Mouse (Mus musculus) urinary bladder, postnatal 25 days (tissue): Measurements from ENCODE around the gene Arhgap23.

Experiments
- DNase-seq: peaks from one replicate; pipeline ENCODE4 v3.0.0; 2022; ENCODE audit warnings: low spot score

Arhgap23 gene

DNA sequence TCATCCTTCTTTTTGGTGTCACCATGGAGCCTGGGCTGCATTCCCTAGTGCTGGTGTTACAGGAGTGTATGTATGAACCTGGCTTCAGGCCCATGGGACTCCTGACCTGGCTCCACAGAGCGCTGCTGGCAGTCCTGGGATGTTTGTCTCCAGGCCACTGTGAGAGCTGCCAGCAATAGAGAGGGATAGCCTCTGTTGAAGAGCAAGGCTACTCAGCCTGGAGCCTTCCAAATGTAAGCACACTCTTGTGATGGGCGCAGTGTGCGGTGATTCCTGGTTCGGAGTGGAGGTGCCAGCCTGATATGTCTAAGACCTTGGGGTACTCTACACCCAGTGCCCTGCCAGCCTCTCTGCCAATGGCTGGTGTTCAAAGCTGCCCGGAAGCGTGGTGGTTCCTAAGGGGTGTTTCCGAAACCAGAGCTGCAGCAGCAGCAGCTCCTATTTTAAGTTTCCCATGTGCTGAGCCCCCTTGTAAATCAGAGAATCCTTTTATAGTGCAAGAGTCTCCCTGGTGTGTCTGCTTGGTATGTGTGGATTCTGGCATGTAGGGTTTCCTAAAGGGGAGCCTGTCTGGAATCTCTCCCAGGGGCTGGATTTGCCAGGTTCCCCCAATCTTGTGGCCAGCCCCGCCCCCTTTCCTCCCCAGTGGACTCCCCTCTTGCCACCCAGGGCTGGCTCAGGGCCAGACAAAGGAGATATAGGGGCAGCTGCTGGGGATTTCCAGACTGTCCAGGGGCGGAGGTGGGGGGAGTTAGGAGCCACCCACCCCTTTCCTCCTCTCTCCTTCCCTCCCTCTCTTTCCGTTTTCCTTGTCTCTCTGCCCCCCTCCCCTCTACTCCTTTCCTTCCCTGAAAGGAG is 9.0 kb upstream of the Arhgap23 start:
- no peak for DNase-seq

DNA sequence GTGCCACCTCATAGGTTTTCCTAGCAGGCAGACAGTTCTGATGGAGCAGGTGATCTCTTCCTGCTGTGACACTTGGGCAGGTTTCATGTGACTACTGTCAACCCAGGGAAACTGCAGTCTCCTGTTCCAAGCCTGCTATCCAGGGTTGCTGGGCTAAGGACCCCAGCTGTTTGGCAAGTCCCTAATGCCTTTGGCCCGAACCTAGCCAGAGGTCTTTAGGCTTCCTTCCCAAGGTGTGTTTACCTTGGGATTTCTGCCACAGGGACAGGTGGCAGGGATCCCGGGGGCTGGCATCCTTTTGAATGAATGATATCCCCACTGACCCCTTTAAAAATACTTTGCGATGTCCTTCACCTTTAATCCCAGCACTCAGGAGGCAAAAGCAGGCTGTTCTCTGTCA is 7.9 kb upstream of the Arhgap23 start:
- DNase-seq, result no peak

DNA sequence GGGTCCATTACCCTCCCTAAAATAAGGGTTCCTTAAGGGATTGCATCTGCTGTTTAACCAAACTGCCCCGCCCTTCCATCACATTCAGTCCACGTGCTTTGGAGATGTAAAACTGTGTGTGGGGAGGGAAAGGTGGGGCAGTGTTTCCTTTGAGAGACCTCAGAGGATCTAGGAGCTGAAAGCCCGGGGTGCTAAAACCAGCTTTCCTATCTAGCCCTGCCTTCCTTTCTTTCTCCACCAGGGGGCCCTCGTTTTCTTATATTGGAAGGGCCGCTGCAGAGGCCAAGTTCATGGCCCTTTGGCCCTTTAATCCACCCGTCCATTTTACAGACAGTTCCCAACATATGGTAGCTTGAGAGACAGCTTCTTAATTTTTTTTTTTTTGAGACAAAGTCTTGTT is 7.2 kb upstream of the Arhgap23 start:
- peak; percentile 73 for DNase-seq

DNA sequence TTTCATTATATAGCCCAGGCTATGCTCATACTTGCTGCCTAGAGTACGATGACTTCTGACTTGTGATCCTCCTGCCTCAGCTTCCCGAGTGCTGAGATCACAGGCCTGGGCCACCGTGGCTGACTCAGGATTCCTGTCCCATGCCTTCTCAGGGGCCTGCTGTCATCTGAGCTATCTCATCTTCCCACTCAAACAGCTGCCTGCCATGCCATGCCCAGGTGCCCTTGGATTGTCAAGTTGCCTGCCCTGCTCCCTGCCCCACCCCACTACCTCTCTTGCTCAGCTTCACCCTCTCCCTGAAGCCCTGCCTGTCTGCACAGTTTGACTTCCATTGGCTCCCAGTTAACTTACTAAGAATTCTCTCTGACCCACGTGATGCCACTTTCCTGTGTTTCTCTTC is 4.4 kb upstream of the Arhgap23 start:
- no peak for DNase-seq

DNA sequence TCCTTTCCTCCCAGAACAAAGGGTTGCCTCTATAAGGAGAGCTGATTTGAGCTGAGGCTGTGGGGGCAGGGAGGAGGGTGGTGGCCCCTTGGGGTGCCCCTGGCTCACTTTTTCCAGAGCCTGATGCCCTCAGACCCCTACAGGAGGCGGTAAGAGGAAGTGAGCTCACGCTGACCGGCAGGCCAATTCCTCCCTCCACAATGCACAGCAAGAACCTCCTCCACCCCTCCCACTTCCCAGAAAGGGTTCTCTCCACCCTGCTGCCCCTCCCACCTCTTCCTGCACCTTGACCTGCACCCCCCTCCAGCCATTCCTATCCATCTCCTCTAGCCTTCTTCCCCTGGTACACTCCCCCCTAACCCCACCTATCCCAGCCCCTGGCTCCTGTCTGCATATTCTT is 3.2 kb upstream of the Arhgap23 start:
- DNase-seq, result no peak

DNA sequence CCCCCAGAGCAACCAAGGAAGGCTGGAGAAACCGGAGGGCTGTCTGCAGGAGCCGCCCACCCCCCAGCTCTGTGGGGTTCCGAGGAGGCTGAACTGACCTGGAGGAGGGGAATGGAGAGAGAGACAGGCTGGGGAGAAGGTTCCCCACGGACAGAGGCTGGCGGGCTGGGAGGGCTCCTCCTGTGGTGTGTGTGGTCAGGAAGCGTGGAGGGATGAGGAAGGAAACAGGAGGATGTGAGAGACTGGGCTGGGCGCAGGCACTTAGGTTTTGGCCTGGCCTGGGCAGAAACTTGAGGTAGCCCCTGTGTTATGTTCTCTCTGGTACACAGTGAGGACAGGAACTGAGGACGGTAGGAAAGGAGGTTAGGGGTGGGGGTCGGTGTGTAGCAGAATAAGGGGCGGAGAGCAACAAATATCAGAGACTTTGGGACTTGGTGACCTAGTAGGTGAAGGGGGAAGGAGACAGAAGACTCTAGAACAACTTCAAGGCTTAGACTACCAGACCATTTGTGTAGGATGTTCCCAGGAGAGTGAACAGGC is 2.5 kb upstream of the Arhgap23 start:
- DNase-seq, result no peak

DNA sequence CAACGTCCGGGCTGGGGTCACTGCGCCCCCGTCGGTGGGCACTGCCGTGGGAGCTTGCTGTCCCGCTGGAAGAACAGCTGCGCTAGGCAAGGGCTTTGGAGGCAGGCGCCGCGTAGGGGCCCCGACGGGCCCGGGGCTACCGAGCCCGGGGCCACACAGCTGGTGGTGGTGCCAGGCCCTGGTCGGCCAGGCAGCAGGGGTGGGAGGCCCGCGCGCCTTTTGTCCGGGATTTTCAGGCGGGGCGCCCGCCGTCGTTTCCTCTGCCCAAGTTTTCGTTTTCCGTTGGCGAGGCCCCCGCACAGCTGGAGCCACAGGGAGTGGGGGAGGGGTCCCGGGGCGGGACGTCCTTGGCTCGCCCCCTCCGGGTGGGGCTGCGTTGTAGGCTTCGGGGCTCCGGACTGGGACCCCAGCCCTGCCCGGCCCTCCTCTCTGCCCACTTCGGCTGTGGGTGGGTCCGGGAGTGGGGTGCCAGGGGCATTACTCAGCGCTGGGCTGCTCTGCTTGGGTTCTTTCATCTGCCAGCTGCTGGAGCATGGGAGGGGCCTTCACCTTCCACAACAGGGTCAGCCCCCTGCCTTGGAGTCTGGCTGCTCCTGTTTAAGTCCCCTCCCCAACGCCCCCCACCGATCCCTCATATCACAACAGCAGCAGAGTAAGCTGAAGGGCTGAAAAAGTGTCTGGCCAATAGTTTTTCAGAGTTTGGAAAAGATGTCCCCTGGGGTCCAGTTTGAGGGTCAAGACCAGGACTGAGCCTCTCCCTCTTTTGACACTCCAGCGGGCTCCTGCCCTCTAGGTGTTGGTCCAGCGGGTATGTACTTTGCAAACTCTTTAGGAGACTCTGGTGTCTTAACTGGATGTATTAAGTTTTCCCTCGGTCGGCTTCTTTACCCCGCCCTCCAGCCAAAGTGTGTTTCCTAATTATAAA is 641 bp downstream of the Arhgap23 start:
- peak; percentile 42 for DNase-seq

DNA sequence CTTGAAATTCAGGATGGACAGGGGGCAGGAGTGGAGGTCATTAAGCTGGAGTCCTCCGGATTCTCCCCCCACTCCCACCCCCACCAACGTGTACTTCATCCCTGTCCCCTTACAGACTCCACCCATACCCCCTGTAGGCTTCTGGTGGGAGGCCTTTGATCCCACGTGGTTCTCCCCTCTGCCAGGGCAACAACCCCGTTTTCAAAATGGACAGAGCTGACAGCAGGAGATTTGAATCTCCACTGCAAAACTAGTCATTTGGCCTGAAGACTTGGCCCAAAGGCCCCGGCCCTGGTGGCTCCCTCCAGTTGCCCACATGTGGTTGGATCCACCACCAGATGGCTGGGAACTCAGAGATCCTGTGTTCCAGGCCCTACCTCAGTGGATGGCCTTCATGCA is 1.3 kb downstream of the Arhgap23 start:
- no peak for DNase-seq

DNA sequence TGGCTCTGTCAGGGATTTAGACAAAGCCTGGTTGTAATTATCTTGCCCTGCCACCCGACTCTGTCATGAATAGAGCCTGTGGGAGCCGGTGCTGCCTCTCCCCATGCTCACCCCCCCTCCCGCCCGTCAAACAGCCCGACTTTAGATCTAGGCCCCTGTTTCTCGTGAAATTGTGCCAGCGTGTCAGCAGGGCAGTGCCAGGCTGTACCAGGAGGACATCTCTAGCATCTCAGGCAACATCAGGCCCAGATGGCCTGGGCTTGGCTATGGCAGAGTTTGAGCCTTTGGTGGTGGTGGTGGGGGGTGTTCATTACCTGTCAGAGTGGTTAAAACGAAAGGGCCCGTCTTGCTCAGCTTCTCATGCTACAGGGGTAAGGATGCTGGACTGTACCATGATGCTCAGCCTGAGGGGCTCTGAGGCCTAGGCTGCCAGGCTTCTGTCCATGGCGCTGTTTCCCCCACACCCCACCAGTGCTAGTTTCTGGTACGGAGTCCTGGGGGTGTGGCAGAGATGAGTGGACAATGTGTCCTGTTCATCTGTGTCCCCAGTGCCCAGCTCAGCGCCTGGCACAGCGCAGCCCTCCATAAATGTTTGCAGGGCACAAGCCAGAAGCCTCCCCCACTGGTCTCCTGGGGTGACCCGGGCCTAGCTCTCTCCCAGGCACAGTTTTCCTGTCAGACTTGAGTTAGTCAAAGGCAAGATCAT is 3.7 kb downstream of the Arhgap23 start:
- DNase-seq, result no peak

DNA sequence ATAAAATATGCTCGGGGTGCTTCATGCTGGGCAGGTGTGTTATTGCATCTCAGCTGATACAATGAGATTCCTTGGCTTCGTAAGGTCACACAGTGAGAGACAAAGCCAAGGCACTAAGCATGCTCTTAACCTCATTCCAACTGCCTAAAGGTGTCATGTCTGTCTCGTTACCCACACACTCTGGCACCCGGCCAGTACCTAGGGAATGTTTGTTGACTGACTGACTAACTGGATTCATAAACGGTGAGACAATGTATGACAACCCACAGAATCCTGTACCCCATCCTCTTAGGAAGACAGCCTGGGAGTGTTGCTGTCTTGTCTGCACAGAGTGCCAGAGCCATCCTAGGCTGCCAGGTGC is 4.2 kb downstream of the Arhgap23 start:
- DNase-seq, result no peak

DNA sequence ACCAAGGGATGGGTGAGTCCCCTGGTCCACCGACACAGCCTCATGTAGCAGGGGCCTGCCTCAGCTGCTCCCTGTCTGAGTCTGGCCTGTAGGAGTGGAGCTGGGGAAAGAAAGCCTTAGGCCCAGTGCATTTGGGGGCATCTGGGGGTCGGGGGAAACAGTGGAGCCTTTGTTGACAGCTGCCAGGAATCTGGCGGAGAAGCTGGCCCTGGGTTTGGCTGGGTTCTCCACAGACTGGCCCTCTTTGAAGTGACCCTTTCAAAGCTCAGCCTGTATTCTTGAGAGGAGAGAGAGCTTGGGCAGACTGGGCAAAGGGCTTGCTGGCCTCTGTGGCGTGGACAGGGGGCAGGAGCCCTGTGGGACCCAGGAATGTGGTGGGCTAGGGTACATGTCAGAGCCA is 7.2 kb downstream of the Arhgap23 start:
- DNase-seq, result no peak

DNA sequence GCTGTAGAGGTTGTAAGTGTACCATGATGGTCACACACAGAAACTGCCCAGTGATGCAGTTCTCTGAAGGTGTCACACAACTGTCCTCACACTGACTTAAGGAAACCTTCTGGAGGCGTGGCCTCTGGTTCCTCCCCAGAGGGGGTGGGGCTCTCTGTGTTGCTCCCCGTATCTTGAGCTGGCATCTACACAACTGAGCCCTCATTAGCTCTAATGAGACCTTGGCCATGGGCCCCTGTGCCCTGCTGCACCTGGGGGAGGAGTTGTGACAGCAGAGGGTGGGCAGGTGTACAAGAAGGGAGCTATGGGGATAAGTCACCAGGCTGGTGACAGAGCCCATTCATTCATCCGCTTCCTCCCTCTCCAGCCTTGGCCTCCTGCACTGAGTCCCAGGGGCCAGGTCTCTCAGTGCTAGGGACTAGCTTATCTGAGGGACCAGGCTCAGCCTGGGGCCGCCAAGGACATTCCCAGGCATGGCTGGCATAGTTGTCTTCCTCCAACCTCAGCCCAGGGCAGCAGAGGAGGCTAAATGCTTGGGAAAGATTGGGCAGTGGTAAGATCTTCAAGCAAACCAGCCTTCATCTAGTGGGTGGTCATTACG is 8.9 kb downstream of the Arhgap23 start:
- no peak for DNase-seq

DNA sequence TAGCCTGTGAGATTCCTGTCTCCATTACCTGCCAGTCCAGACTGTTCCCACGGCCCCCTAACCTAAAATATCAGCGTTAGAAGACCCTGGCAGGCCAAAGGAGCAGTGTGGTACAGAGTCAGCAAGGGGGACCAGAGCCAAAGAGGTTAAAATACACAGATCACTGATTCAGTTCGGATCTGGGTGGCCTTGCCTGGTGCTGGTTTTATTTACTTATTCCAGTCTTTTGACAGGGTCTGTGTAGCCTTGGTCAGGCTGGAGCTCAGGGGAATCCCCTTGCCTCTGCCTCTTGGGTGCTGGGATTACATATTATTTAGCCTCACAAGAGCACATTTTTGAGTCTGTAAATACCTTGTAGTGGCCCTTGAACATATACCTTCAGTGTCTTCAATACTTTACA is 9.5 kb downstream of the Arhgap23 start:
- DNase-seq, result no peak

DNA sequence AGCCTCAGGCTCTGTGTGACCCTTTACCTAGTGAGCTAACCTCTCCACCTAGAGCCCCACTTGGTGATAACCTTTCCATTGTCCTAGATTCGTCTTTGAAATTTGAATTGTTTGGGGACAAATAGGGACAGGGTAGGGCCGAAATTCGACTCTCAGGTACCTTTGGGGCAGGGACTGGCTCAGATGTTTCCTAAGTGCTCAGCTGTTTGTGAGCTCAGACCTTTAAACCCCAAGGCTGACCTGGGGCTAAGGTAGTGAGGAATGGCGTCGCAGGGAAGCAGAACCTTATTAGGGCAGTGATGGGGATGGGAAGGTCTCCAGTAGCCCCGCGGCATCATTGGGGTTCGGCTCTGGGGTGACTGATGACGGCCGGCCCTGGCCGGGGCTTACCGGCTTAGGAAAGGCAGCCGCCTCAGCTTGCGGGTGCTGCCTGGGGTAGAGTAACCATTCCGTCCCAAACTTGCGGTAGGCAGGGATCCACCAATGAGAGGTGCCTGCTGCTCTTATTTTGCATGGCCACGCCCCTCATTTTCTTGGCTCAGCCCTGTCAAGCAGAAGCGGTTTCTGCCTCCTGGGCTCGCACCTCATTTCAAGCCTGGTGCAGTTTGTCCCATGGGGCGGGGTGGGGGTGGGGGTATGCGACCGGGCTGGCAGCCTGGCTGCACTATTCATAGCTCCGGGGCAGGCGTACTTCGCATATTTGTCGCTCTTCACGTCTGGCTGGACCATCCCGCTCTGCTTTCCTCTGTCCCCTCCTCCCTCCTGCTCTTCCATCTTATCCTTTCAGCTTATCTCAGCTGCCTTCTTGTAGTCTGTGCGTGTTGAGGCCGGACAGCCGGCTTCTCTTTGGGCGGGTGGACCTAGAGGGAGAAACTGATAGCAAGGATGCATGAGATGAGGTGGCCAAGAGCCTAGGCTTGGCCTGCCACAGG is 12.7 kb downstream of the Arhgap23 start:
- peak; percentile 68 for DNase-seq

DNA sequence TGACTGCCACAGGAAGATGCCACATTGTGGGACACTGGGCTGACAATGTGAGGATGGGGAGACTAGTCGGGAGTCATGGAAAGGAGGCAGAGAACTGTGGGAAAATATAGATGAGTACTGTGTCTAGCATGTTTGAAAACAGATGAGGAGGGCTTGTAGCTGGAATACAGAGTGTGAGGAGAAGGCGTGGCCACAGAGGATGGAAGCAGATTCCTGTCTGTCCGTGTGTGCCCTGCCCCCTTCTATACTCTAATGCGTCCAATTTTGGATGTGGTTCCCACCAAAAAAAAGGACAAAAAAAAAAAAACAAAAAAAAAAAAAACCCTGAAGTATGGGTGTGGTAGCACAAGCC is 13.4 kb downstream of the Arhgap23 start:
- no peak for DNase-seq

DNA sequence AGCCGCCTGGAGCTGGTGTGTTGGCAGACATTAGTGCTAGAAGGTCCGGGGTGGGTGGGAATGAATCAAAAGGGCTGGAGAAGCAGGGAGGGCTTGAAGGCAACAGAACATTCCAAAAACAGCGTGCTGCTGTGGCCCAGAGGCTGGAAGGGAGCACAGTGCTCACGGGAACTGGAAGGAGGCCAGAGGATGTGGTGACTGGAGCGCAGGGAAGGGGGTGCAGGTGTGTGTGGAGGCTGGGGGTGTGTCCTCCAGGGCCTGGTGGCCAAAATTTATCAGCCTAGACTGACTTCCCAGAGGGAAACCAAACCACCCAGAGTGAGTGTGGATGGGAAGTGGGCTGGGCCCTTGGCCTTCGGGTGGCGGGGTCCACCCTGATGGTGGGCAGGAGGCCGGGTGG is 14.3 kb downstream of the Arhgap23 start:
- no peak for DNase-seq

DNA sequence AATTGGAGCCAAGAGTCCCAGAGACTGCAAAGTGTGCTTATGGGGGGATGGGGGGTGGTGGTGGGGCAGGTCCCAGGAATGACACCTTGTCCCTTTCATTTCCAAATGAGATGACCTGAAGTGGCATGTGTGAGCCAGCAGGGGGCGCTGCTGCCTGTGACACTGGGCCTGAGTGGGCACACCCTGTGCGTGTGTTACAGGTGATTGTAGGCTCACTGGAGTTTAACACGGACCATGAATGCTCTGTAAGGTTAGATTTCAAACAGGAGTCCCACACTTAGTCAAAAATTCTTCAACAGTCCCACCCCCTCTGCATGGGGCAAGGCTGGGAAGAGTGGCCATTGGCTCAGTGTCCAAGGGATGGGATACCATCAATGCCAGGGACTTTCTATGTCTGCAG is 16.7 kb downstream of the Arhgap23 start:
- peak; percentile 80 for DNase-seq

DNA sequence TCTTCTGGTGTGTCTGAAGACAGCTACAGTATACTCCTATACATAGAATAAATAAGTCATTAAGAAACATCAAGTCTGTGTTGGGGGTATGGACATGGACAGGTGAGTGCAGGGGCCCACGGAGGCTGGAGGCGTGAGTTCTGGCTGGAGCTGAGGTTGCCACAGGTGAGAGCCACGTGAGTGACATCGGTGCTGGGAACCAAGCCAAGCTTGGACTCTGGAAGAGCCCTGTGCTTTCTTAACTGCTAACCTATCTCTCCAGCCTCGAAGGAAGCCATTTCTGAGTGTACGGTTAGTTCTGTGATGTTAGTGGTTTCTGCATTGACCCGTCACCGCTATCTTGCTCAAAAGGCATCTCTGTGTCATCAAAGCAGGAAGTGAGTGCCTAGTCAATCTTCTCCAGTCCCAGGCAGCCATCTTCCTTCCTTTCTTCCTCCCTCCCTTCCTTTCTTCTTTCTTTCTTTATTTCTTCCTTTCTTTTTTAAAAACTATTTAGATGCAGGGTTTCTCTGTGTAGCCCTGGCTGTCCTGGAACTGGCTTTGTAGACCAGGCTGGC is 17.7 kb downstream of the Arhgap23 start:
- DNase-seq, result no peak

DNA sequence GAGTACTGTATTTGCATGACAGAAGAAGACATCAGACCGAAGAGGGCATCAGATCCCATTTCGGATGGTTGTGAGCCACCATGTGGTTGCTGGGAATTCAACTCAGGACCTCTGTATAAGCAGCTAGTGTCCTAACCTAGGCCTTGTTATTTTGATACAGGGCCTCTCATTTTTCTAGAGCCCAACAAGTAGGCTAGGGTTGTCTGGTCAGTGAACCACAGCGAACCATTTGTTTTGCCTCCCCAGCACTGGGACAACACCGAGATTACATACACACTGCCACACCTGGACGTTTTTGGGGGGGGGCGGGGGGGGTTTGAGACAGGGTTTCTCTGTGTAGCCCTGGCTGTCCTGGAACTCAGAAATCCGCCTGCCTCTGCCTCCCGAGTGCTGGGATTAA is 18.8 kb downstream of the Arhgap23 start:
- no peak for DNase-seq

DNA sequence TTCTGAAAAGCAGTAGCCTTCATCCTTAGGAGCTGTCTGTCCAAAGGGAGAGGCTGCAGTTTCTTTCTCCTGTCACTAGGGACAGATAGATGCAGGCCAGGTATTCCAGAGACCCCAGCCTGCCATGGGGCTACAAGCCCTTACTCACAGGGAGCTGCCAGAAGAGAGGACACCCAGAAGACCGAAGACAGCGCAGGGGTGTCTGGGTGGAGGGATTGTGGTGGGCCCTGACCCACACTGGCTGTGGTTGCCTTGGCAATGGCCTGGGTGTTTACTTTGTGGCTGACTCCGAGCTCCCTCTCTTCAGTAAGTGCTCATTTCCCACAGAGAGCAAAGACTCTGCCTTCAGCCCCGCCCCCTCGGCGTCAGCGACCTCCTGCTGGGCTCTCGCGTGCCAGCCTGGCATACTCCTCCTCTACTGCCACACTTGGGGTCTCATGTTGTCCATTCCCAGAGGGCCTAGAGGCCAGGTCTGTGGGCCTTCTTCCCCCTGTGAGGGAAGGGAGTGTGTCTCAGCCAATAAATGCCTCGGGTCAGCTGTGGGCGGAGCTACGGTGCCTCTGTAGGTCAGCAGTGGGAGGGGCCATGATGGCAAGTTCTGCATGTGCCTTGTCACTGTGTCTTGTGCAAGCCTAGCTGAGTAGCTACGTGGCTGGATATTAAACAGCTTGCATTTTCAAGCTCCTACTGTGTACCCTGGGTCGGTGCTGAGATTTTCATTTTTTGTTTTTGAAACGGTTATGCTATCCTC is 19.5 kb downstream of the Arhgap23 start:
- peak; percentile 81 for DNase-seq
